Mouse (Mus musculus) lung, postnatal 10 days (tissue): ENCODE results near the gene Dnaaf3.

Experiments used
- DNase-seq: peaks from one replicate; pipeline ENCODE4 v3.0.0; 2021

Gene Dnaaf3

GRCm38 (mm10) chr7:4521231-4522003 is 10.8 kb downstream of the Dnaaf3 start:
- DNase-seq, result no peak

- no peak for DNase-seq
Observed at GRCm38 (mm10) chr7:4518487-4518886, 13.8 kb downstream of the Dnaaf3 start.

- no peak for DNase-seq
Observed at GRCm38 (mm10) chr7:4516332-4517050, 15.8 kb downstream of the Dnaaf3 start, which contains the start of gene Tnnt1. Gene Tnnt1 (minus strand): TSS chr7:4516382.

GRCm38 (mm10) chr7:4515853-4516252 is 16.4 kb downstream of the Dnaaf3 start:
- DNase-seq, result no peak

GRCm38 (mm10) chr7:4513829-4514712 is 18.2 kb downstream of the Dnaaf3 start:
- no peak for DNase-seq

GRCm38 (mm10) chr7:4513236-4513635 is 19.0 kb downstream of the Dnaaf3 start:
- peak; percentile 60 for DNase-seq

- peak; percentile 55 for DNase-seq
Observed at GRCm38 (mm10) chr7:4511489-4512224, 20.6 kb downstream of the Dnaaf3 start.

- DNase-seq, result peak; percentile 95
Observed at GRCm38 (mm10) chr7:4509863-4510608, 22.2 kb downstream of the Dnaaf3 start.

- DNase-seq, result no peak
Observed at GRCm38 (mm10) chr7:4508739-4509116, 23.5 kb downstream of the Dnaaf3 start.

GRCm38 (mm10) chr7:4508062-4508738 is 24.1 kb downstream of the Dnaaf3 start:
- no peak for DNase-seq

GRCm38 (mm10) chr7:4507220-4507619 is 25.0 kb downstream of the Dnaaf3 start:
- DNase-seq, result no peak

GRCm38 (mm10) chr7:4504646-4505435 is 27.4 kb downstream of the Dnaaf3 start:
- DNase-seq, result no peak

- no peak for DNase-seq
Observed at GRCm38 (mm10) chr7:4503858-4504257, 28.4 kb downstream of the Dnaaf3 start.

- DNase-seq, result no peak
Observed at GRCm38 (mm10) chr7:4503100-4503499, 29.2 kb downstream of the Dnaaf3 start.

GRCm38 (mm10) chr7:4502421-4503090 is 29.7 kb downstream of the Dnaaf3 start:
- DNase-seq, result peak; percentile 58

- DNase-seq, result peak; percentile 97
Observed at GRCm38 (mm10) chr7:4501558-4502397, 30.5 kb downstream of the Dnaaf3 start, which contains the start of gene Ppp1r12c. Gene Ppp1r12c (minus strand): TSS chr7:4501680.

GRCm38 (mm10) chr7:4500892-4501471 is 31.3 kb downstream of the Dnaaf3 start:
- DNase-seq, result peak; percentile 56

GRCm38 (mm10) chr7:4499034-4499433 is 33.2 kb downstream of the Dnaaf3 start:
- no peak for DNase-seq
